Mouse (Mus musculus): ENCODE results near the gene Il5.
A peak's percentile ranks its signal among the peaks of the same experiment; 100 is the strongest.

The Il5 gene

GRCm38 (mm10) chr11:53720715-53721114 lies at the start of gene Il5:
TSS of gene Il5 (plus strand) at chr11:53720794.
- DNase-seq, result no peak

GRCm38 (mm10) chr11:53671414-53671813 lies 49.2 kb upstream of the Il5 start:
- DNase-seq, result no peak

GRCm38 (mm10) chr11:53680141-53680540 lies 40.5 kb upstream of the Il5 start:
- DNase-seq, result peak in 1 of 2 experiments; percentile 10

GRCm38 (mm10) chr11:53681686-53682085 lies 38.9 kb upstream of the Il5 start:
- no peak for DNase-seq

- DNase-seq, result no peak
These were observed 38.4 kb upstream of the Il5 start for GRCm38 (mm10) chr11:53682170-53682569.

- no peak for DNase-seq
These were observed 37.5 kb upstream of the Il5 start for GRCm38 (mm10) chr11:53682994-53683530.

GRCm38 (mm10) chr11:53691979-53692378 lies 28.6 kb upstream of the Il5 start:
- peak; percentile 6 to 33 for DNase-seq

- DNase-seq, result no peak
These were observed 22.1 kb upstream of the Il5 start for GRCm38 (mm10) chr11:53698521-53698920.

- no peak for DNase-seq
These were observed 21.2 kb upstream of the Il5 start for GRCm38 (mm10) chr11:53699351-53699750.

GRCm38 (mm10) chr11:53706236-53706933 lies 14.2 kb upstream of the Il5 start:
- DNase-seq, result peak; percentile 56 to 69

GRCm38 (mm10) chr11:53706934-53707717 lies 13.5 kb upstream of the Il5 start, which contains the start of gene Rad50:
TSS of gene Rad50 (minus strand) at chr11:53707319.
- DNase-seq, result peak; percentile 95 to 96

- DNase-seq, result no peak
These were observed 12.9 kb upstream of the Il5 start for GRCm38 (mm10) chr11:53707718-53708009.

- DNase-seq, result no peak
These were observed 893 bp upstream of the Il5 start for GRCm38 (mm10) chr11:53719701-53720100.

GRCm38 (mm10) chr11:53731457-53731856 lies 10.9 kb downstream of the Il5 start:
- no peak for DNase-seq

- DNase-seq, result no peak
These were observed 11.7 kb downstream of the Il5 start for GRCm38 (mm10) chr11:53732244-53732643.

GRCm38 (mm10) chr11:53733824-53734223 lies 13.2 kb downstream of the Il5 start:
- no peak for DNase-seq

- no peak for DNase-seq
These were observed 13.8 kb downstream of the Il5 start for GRCm38 (mm10) chr11:53734431-53734830.

GRCm38 (mm10) chr11:53734970-53735681 lies 14.5 kb downstream of the Il5 start:
- no peak for DNase-seq

- peak; percentile 62 to 70 for DNase-seq
These were observed 15.2 kb downstream of the Il5 start for GRCm38 (mm10) chr11:53735682-53736245.

GRCm38 (mm10) chr11:53736771-53737572 lies 16.4 kb downstream of the Il5 start:
- peak; percentile 75 to 84 for DNase-seq

GRCm38 (mm10) chr11:53737573-53737946 lies 17.0 kb downstream of the Il5 start:
- DNase-seq, result peak; percentile 72

- no peak for DNase-seq
These were observed 21.8 kb downstream of the Il5 start for GRCm38 (mm10) chr11:53742353-53742752.

Data from kidney, postnatal 25 days (tissue).